Mouse (Mus musculus) neural tube, embryonic 11.5 days (tissue): Measurements from ENCODE around the gene Slc37a1. TPM values are rescaled to one million over a fixed set of nuclear protein-coding genes. Genes with fewer than 3 reads are reported as not detected.
A peak's percentile ranks its signal among the peaks of the same experiment; 100 is the strongest.
"Not testable (repeated sequence)": the region's sequence is repeated elsewhere in the genome, so short reads cannot be mapped to it uniquely, and the experiment has no call there.

ENCODE experiments used
- ATAC-seq: fragments of 200-750 bp; cut with Nextera tagmentation; 2 replicates; pipeline ENCODE4 v1.8.0; 2017; ENCODE audit warnings: moderate number of reproducible peaks, mild to moderate bottlenecking, moderate TSS enrichment, moderate library complexity; ENCODE audit not compliant: insufficient read depth, low FRiP score, low TSS enrichment
- DNase-seq: peaks from one replicate; pipeline ENCODE4 v3.0.0-alpha.2; 2015; ENCODE audit warnings: low spot score
- H3K27ac ChIP-seq: fragments of 300-500 bp; sonication (generic); 2 replicates; pipeline ENCODE4 v1.5.1; 2014; ENCODE audit warnings: low read depth, mild to moderate bottlenecking, low read length
- H3K27me3 ChIP-seq: fragments of 300-500 bp; sonication (generic); 2 replicates; pipeline ENCODE4 v1.6.1; 2014; ENCODE audit warnings: mild to moderate bottlenecking, low read length, mixed read lengths; ENCODE audit not compliant: control insufficient read depth, insufficient read depth
- H3K36me3 ChIP-seq: fragments of 300-500 bp; sonication (generic); 2 replicates; pipeline ENCODE4 v1.6.1; 2014; ENCODE audit warnings: mild to moderate bottlenecking, low read length, moderate library complexity, mixed read lengths; ENCODE audit not compliant: control insufficient read depth, insufficient read depth
- H3K4me1 ChIP-seq: fragments of 300-500 bp; sonication (generic); 2 replicates; pipeline ENCODE4 v1.6.1; 2014; ENCODE audit warnings: low read length, mixed read lengths; ENCODE audit not compliant: control insufficient read depth, insufficient read depth
- H3K4me2 ChIP-seq: fragments of 300-500 bp; sonication (generic); 2 replicates; pipeline ENCODE4 v1.6.1; 2014; ENCODE audit warnings: low read depth, mild to moderate bottlenecking, moderate library complexity
- H3K4me3 ChIP-seq: fragments of 300-500 bp; sonication (generic); 2 replicates; pipeline ENCODE4 v1.5.1; 2014; ENCODE audit warnings: low read depth, low read length
- H3K9ac ChIP-seq: fragments of 300-500 bp; sonication (generic); 2 replicates; pipeline ENCODE4 v1.6.1; 2014; ENCODE audit warnings: mild to moderate bottlenecking, low read length
- H3K9me3 ChIP-seq: fragments of 300-500 bp; sonication (generic); 2 replicates; pipeline ENCODE4 v1.6.1; 2016; ENCODE audit warnings: low read length; ENCODE audit not compliant: control insufficient read depth
- WGBS: fragments of 180-500 bp; shearing (Covaris S2); extraction: QIAGEN DNeasy Blood & Tissue Kit; methylation state at CpG from one replicate; pipeline ENCODE4 v1.1.7; 2014; 5-methylcytosine and 5-hydroxymethylcytosine counted together
- polyA plus RNA-seq: library from polyadenylated mRNA; unstranded; fragments of >200 nt; fragmentation: Nextera tagmentation; extraction: Ambion mirVana; gene quantifications from 2 replicates; pipeline ENCODE4 v1.2.1, GENCODE M21; 2014

The Slc37a1 gene
- polyA plus RNA-seq, 1 experiment from 2014 or later, result 13.9 TPM

GRCm38 (mm10) chr17:31351984-31352383, 65.4 kb downstream of the Slc37a1 start:
- no peaks in the 10 kb centered on the region for H3K27me3 ChIP-seq
- H3K4me3 ChIP-seq, result no peak overlapping the region
- H3K4me1 ChIP-seq, result no peaks in the 10 kb centered on the region; the same call in 1 of the 2 replicates
- WGBS, result 78% methylated on average over 8 of the region's 8 CpGs
- no peak for ATAC-seq
- DNase-seq, result no peak
- no peak overlapping the region for H3K27ac ChIP-seq
- H3K9ac ChIP-seq, result no peak overlapping the region
- no peaks in the 10 kb centered on the region for H3K36me3 ChIP-seq
- no peak overlapping the region for H3K4me2 ChIP-seq
- no peaks in the 10 kb centered on the region for H3K9me3 ChIP-seq

GRCm38 (mm10) chr17:31353255-31353654, 66.7 kb downstream of the Slc37a1 start:
- H3K36me3 ChIP-seq, result no peaks in the 10 kb centered on the region
- DNase-seq, result no peak
- H3K4me3 ChIP-seq, result no peak overlapping the region
- H3K9ac ChIP-seq, result no peak overlapping the region
- H3K4me1 ChIP-seq, result no peaks in the 10 kb centered on the region; the same call in 1 of the 2 replicates
- no peak for ATAC-seq
- H3K9me3 ChIP-seq, result no peaks in the 10 kb centered on the region
- WGBS, result 93% methylated on average over 2 of the region's 2 CpGs
- no peak overlapping the region for H3K4me2 ChIP-seq
- no peaks in the 10 kb centered on the region for H3K27me3 ChIP-seq
- no peak overlapping the region for H3K27ac ChIP-seq

- not testable (repeated sequence) for DNase-seq, H3K27ac ChIP-seq, H3K4me1 ChIP-seq, H3K4me3 ChIP-seq, ATAC-seq, H3K27me3 ChIP-seq, H3K9ac ChIP-seq, H3K4me2 ChIP-seq, H3K36me3 ChIP-seq, H3K9me3 ChIP-seq
- 81% methylated on average over 3 of the region's 3 CpGs for WGBS
Observed at GRCm38 (mm10) chr17:31354684-31355083, 68.1 kb downstream of the Slc37a1 start.

GRCm38 (mm10) chr17:31355792-31356502, 69.4 kb downstream of the Slc37a1 start:
- Histone ChIP-seq H3K4me1 (no peaks in the 10 kb centered on the region; the same call in 1 of the 2 replicates), H3K4me3 (no peak overlapping the region), H3K27me3 (no peaks in the 10 kb centered on the region), H3K9ac (no peak overlapping the region), H3K9me3 (no peaks in the 10 kb centered on the region), H3K27ac (no peak overlapping the region), H3K4me2 (no peak overlapping the region), H3K36me3 (no peaks in the 10 kb centered on the region)
- DNase-seq (peak; percentile 41), ATAC-seq (0 out of 2 replicates have a peak, but pooled peaks have one; percentile 27)
- 50% methylated on average over 8 of the region's 8 CpGs for WGBS

DNA sequence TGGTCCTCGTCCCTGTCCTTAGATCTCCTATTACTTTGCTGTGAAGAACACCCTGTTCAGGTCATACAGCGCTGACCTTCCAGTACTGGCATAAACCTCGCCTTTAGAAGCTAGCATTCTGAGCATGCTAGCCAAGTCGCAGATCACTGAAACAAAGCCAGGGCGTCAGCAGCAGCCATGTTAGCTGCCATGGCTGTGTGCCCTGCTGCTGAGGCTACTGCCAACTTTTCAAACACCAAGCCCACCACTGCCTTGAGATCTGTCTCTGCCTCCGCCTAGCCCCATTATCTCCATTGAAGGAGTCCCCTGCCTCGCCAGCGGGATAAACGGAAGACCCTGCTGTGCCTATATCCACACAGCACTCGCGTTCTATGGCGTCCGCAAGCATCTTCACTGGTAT, 74.0 kb downstream of the Slc37a1 start:
- H3K27me3 ChIP-seq, result no peaks in the 10 kb centered on the region
- no peak overlapping the region for H3K4me3 ChIP-seq
- H3K4me1 ChIP-seq, result no peaks in the 10 kb centered on the region; the same call in 1 of the 2 replicates
- H3K9ac ChIP-seq, result no peak overlapping the region
- H3K27ac ChIP-seq, result no peak overlapping the region
- ATAC-seq (no peak), DNase-seq (no peak)
- 82% methylated on average over 13 of the region's 13 CpGs for WGBS
- no peak overlapping the region for H3K4me2 ChIP-seq
- H3K9me3 ChIP-seq, result no peaks in the 10 kb centered on the region
- H3K36me3 ChIP-seq, result no peaks in the 10 kb centered on the region

- 93% methylated on average over 5 of the region's 5 CpGs for WGBS
- Histone ChIP-seq H3K27me3 (no peaks in the 10 kb centered on the region), H3K4me2 (no peak overlapping the region), H3K4me1 (no peaks in the 10 kb centered on the region), H3K36me3 (no peaks in the 10 kb centered on the region), H3K4me3 (no peak overlapping the region), H3K27ac (no peak overlapping the region), H3K9me3 (no peaks in the 10 kb centered on the region), H3K9ac (no peak overlapping the region)
- no peak for ATAC-seq
- no peak for DNase-seq
Observed at GRCm38 (mm10) chr17:31365586-31366166, 79.1 kb downstream of the Slc37a1 start.

GRCm38 (mm10) chr17:31370221-31370620, 83.6 kb downstream of the Slc37a1 start:
- H3K9me3 ChIP-seq, result no peaks in the 10 kb centered on the region
- no peak overlapping the region for H3K4me3 ChIP-seq
- H3K36me3 ChIP-seq, result no peaks in the 10 kb centered on the region
- 81% methylated on average over 2 of the region's 2 CpGs for WGBS
- no peak overlapping the region for H3K9ac ChIP-seq
- H3K4me1 ChIP-seq, result no peaks in the 10 kb centered on the region
- H3K27ac ChIP-seq, result no peak overlapping the region
- H3K27me3 ChIP-seq, result no peaks in the 10 kb centered on the region
- ATAC-seq (no peak), DNase-seq (no peak)
- H3K4me2 ChIP-seq, result no peak overlapping the region

DNA sequence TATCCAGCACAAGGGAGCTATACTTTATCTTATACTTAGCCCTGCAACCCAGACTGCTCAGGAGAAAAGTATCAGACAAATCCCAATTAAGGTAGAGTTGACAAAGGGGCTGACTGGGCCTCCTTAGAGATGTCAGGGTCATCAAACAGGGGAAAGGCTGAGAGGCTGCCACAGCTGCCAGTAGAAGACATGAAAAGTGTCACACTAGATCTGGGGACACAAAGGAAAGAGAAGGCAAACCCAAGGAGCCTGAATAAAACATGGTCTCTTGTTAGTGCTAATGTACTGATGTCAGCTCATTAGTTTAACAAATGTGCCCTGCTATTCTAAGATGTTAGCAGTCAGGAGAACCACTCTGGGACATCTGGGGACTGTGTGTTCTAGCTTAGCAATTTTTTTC, 84.3 kb downstream of the Slc37a1 start:
- Histone ChIP-seq H3K4me1 (no peaks in the 10 kb centered on the region), H3K27me3 (no peaks in the 10 kb centered on the region), H3K27ac (no peak overlapping the region), H3K36me3 (no peaks in the 10 kb centered on the region), H3K9me3 (no peaks in the 10 kb centered on the region), H3K9ac (no peak overlapping the region), H3K4me3 (no peak overlapping the region), H3K4me2 (no peak overlapping the region)
- DNase-seq (no peak), ATAC-seq (no peak)

DNA sequence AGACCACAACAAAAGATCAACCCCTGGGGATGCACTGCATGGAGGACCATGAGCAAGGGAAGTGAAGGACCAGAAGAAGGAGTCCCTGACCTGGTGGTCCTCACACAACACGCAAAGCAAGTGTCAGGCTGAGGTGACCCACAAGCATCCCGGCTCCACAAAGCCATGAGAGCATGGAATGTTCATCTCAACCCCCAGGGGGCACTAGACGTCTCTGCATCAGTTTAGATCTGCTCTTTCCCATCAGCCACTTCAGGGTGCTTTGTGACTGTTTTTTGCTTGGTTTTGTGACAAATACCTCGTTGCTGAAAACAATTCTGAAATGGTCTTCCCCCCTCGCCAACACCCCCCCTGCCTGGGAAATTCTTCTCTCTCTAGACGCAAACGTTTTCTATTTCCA, 91.4 kb downstream of the Slc37a1 start:
- H3K27me3 ChIP-seq, result no peaks in the 10 kb centered on the region
- no peak overlapping the region for H3K9ac ChIP-seq
- H3K9me3 ChIP-seq, result no peaks in the 10 kb centered on the region
- ATAC-seq (no peak), DNase-seq (peak; percentile 73)
- H3K4me3 ChIP-seq, result no peak overlapping the region
- 14% methylated on average over 7 of the region's 7 CpGs for WGBS
- no peaks in the 10 kb centered on the region for H3K36me3 ChIP-seq
- H3K4me2 ChIP-seq, result no peak overlapping the region
- H3K4me1 ChIP-seq, result no peaks in the 10 kb centered on the region
- no peak overlapping the region for H3K27ac ChIP-seq
